Mouse (Mus musculus) thymus, postnatal 36 days (tissue): Measurements from ENCODE around the gene Clba1.

Source experiments
- DNase-seq, 2 experiments: peaks; one replicate each; pipeline ENCODE4 v3.0.0; 2022; ENCODE audit warnings: mixed read lengths in 2 of 2

The Clba1 gene

DNA sequence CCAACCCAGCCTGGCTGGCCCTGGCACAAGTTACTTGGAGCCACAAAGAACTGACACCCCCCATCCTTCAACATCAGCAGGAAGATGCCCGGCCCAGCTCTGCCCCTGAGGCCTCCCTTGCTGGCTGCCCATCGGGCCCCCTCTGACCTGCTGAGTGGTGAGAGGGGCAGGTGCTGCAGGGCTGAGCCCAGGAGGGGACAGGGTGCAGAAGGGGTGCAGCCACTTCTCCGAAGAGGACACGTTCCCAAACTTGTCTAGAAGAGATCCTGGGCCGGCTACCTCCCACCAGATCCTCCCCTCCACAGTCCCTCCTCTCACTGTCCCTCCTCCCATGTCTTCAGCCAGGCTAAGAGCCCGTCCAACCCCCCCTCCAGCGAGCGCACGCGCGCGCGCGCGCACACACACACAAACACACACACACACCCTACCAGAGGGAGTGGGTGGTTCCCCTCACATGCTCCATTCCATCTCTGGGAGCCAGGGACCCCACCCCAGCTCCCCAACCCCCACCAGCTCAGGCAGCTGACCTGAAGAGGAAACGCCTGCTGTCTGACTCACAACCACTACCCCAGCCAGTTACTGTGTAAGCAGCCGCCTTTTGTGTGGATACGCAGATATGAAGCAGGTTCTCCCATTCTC is 13.2 kb upstream of the Clba1 start:
- no peak for DNase-seq

DNA sequence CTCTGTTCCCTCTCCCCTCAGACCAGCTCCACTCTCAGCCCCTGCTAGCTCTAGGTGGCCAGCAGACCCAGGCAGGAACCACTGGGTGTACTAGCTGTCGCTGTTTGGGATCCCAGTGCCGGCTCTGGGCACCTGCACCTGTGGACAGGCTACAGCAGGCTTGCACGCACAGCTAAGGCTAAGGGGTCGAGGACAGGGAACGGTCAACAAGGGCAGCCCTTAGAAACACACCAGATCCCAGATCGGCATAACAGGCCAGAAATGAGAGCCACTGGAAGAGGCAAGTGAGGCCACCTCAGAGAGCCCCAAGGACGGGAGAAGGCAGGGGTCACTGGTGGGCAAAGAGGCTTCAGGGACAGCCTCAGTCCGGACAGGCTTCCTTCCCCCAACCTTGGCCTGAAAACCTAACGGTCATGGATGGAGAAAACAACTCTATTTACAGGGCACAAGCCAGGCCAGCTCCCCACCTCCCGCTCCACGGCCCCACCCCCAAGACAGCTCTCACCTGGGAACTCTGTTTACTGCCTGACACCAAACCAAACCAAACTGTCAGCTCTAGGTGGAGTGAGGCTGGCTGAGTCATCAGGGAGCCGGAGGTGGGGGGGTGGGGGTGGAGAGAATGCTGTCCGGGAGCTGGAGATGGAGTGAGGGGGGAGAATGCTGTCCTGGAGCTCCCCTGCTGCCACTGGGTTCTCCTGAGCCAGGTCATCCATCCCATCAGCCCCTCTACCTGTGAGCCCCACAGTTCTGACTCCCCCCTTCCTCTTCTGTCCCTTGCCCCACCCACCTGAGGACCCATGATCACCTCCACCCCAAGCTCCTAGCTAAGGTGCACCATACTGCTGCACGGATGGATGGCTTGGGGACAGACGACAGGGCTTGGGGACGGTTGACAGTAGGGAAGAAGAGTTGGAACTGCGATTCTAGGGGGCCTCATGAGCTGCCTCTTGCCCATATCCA is 11.9 kb upstream of the Clba1 start:
- DNase-seq: no peak

DNA sequence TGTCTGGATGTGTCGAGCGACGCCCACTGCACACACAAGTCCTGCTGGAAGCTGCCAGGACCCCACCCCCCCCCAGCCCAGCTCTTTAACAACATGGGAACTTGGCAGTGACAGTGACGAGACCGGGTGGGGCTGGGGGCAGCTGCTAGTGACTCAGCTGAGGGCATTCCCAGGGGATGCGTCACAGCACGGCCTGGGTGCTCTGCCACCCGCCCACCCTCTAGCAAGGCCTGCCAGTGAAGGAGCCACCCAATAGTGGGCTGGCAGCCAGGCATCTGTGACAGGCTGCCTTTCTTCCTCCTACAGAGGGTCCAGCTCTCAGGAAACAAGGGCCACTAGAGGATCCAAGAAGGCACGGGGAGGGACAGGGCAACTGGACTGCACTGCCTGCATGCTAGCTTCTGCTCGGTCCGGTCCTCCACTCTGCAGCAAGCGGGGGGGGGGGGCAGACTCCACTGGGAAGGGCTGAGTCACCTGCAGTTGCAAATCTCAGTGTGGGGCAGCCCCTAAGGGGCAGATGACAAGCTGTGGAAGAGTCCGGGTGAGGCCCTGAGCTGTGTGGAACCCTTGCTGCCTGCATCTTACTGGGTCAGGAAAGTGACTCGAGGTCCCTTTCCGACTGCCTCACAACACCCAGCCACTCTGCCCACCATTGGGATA is 10.9 kb upstream of the Clba1 start:
- no peak for DNase-seq

DNA sequence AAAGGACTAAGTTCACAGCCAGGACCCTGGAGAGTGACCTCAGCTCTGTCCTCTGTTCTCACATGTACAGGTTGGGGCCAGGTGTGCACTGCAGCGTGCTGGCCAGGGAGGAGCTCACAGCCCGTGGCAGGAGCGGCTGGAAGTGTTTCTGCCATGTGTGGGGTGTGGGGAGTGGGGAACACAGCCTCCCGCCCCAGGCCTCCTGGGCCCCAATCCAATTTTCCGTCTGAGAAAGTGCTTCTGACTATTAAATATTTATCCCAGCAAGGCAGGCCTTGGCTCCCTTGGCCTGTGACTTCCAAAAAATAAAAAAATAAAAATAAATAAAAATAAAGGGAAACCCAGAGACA is 10.4 kb upstream of the Clba1 start:
- no peak for DNase-seq

DNA sequence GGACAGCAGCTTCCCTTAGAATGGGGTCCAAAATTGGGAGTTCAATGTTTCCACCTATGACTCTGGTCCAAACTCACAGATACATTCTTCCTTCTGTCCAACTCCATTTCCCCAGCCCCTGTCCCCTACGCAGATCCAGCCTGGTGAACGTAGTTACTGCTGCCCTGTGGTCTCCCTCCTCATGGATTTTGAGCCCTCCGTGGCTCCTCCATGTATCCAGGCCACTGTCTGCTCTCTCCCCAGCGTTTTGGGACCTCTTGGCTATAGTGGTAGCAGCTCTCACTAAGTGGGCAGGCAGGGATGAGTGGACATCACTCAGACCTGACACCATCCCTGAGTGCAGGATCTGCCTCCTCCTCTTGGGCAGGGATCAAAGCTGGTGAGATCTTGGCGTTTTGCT is 10.0 kb upstream of the Clba1 start:
- no peak for DNase-seq

DNA sequence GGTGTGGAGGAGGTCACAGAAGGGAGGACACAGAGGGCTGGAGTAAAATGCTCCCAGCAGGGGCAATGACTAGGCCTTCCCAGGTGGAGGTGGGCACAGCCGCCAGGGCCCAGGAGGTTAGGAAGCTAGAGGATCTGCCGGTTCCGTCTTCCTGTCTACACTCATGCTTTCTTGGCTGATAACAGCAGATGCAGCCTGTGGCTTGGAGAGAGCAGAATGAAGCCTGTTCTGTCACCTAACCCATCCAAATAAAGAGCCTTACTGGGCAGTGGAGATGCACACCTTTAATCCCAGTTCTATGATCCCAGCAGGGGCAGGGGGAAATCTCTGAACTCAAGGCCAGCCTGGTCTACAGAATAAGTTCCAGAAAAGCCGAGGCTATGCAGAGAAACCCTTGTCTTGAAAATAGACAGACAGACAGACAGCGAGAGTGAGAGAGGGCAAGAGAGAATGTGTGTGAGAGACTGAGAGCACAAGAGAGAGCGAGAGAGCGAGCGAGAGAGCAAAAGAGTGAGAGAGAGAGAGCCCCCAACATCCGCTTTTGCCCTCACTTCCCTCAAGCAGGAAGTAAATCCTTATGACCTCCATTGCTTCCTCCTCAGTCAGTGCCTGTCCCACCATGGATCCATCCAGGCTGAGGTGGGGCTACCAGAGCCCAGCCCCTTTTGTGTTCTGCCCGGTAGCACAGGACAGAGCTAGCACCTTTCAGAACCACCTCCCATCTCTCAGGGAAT is 9.3 kb upstream of the Clba1 start:
- DNase-seq: no peak

DNA sequence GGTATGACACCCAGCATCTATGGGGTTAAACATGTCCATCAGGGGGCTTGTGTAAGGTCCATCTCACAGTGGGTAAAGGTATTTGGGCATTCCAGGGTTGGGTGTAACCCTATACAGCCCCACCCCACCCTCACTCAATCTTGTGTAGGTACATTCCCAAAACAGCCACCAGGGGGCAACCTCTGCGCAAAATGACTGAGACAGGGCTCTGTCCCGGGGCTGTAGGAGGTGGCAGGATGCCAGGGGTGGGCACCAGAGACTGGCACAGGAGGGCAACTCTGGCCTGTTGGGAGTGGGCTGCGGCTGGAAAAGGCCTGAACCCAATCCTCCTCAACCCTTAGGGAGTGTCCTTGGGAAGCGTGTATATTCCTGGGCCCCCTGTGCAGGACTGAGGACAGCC is 8.3 kb upstream of the Clba1 start:
- peak; percentile 82 to 85 for DNase-seq

DNA sequence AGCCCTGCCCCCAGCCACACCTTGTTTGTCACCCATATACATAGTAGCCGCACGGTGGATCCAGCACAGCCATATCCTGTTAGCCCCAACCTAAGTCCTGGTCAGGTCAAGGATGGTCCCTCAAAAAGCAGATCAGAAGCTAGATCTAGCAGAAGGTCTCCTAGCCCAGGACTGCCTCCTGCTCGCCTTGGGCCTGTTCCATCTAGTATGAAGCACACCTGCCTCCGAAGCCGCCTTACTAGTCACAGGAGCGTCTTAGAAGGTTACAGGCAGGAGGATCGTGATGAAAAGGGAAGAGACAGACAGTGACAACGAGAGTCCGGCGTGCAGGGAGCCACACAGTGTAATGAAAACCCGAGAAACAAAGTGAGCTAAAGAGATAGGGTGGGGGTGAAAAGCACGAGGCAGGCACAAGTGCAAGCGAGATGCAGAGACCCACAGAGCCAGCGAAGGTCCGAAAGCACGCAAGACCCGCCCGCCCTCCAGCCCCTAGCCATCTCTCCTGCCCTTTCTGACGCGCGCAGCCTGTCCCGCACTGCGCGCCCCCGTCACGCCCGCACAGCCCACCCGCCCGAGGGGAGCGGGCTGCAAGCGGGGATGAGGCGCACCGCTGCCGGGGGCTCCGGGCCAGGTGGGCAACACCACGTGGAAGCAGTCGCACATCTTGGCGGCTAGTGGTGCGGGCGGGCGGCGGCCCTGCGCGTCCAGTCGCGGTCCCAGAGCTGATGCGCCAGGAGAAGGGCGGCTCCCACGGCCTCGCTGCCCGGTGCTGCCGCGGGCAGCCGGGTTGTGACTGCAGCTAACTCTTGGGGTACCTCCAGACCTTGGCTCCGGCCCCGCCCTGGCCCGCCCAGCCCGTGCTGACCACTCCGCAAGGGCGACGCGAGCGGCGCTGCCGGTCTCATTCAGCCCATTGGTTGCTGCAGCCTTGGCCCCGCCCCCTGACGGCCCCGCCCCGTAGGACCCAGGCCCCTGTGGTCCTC is 6.6 kb upstream of the Clba1 start, which contains the start of gene Ahnak2:
Gene Ahnak2, minus strand, starts transcription at position 794 of the 983 bp plus-strand sequence.
- DNase-seq: peak in 1 of 2 experiments; percentile 14

DNA sequence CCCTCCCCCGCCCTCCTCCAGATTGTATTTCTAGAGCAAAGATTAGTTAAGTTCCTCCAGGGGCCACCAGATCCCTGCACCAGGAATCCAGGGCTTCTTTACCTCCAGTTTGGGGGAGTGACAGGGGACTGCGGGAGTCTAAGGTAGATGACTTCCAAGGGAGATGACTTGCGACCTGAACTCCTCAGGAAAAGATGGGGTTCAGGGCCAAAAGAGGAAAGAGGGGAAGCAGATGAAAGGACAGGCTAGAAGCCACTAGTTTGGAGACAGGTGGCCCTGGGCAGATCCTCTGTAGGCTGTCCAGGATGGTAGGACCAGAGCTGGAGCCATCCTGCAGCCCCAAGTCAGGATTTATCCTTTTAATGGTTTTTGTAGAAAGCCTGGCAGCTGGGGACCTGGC is 5.8 kb upstream of the Clba1 start:
- no peak for DNase-seq

DNA sequence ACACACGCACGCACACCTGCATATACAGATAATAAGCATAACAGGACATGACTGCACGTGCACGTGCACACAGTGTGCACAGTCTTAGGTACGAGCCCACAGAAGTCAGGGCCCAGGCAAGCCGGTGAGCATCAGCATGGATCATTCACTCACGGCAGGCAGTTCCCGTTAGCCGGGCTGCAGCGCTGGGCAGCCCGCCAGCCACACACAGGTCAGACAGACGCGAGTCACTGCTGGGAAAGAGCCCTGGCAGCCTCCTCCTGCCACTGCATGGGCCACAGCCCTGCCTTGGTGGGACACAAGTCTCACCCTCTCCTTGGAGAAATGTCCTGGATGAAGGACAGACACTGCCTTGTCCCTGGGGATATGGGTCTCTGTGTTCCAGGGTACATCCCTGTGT is 4.7 kb upstream of the Clba1 start:
- no peak for DNase-seq

DNA sequence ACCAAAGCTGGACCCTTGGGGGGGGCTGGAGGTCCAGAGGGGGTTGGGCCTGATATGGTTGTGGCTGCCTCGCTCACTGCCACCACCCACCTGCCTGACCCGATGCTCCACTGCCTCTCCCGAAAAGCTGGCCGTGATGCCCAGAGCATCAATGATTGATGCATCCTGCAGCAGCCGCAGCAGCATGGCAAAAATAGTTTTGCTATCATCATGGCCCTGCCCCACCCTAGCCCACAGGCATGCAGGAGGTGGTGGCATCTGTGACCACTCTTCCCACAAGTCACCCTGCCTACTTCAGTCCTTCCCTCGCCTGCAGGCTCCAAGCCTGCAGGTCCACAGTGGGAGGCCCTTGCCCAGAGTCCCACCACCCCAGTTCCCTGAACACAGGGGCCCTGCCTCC is 2.7 kb upstream of the Clba1 start:
- peak in 1 of 2 experiments; percentile 4 for DNase-seq

DNA sequence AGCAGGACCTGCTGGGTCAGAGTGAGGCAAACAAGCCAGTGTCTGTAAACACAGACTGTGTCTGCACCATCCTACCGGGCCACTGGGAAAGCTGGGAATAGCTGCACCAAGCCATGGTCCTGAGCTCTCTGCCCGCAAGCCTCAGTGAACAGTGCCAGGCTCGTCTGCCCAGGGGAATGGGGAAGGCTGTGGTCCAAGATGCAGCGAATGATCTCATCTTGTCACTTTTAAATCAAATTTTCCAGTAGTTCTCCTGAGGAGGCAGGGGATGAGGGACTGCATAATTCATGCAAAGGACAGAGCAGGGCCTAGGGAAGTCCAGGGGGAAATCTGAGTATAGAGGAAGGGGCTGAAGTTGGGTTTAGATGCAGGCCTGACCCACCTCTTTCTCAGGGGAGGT is 941 bp upstream of the Clba1 start:
- DNase-seq: no peak

DNA sequence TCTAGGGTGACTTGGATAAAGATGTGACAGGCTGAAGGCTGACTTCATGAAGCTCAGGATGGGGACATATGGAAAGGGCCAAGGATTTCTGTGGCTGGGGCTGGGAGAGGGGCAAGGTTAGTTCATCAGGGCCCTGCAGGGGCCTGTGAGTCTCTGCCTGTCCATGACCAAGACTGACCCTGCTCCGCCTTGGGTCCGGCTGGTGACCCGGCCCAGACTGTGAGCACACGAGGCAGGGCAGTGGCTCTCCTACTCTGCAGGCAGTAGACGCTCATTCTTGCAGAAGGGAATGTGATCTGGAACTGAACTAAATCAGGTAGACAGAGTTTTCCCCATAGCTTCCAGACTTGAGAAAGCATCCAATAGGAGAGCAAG is 538 bp upstream of the Clba1 start:
- no peak for DNase-seq

DNA sequence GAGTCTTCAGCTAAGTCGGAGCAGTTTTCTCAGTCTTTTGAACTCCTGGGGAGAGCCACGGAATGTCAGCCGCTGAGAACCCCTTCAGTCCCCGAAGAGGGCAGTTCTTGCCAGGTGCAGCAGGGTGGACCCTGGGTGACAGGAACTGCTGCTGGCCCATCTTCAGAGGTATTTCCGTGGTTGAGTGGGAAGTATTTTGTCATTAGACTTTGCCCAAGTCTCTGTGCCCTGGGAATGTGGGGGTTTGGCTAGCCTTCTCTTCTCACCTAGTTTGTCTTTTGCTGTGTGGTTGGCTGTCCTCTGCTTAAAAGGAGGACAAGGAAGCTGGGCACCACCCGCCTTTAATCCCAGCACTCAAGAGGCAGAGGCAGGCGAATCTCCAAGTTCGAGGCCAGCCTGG is 904 bp downstream of the Clba1 start:
- peak in 1 of 2 experiments; percentile 9 for DNase-seq

DNA sequence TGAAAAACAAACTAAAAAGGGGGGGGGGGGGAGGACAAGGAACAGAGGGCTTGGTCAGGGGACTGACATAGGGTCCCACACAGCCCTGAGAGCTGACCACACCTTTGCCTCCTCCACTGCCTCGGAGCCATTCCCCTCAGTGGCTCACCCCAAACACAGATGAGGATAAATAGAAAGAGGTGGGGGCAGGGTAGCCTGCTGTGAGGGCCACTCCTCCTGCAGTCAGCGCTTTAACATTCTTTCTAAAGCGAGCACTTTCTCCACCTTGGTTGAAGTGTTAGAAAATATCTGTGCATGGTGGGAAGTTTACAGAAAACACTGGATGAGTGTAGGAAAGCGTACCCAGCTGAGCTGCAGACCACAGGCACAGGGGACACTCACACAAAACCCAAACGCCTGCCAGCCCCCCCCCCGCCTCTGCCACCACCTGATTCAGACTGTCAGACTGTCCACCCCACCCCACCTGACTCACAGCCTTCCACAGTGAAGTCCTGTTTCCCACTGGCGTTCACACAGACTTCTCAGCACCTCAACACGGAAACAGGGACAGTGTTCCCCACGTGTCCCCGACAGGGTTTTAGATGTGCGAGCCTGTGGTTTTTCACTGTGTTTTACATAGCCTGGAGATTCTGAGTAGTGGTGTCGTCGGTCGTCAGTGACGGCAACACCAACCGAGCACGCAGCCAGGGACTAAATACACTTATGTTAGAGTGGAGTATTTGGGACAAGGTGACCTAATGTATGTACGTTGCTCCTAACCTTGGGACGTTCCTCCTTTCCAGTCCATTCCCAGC is 1.6 kb downstream of the Clba1 start:
- DNase-seq: no peak

DNA sequence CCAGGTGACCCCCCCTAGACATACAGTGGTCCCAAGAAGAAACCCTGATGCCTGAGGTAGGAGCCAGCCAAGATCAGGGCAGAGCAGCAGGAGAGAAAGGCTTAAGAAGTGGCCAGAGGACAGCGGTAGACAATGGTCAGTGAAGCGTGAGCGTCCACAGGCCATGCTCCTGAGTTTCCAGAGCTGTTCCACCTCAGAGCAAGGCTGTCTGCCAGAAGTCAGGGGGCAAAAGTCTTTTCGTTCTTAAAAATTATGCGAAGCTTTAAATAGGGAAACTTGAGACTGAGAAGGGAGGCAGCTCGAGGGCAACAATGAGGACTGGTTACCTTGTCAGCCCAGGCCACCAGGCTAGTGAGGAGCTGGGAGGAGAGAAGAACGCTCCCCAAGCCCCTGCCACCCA is 4.6 kb downstream of the Clba1 start:
- DNase-seq: peak in 1 of 2 experiments; percentile 2

DNA sequence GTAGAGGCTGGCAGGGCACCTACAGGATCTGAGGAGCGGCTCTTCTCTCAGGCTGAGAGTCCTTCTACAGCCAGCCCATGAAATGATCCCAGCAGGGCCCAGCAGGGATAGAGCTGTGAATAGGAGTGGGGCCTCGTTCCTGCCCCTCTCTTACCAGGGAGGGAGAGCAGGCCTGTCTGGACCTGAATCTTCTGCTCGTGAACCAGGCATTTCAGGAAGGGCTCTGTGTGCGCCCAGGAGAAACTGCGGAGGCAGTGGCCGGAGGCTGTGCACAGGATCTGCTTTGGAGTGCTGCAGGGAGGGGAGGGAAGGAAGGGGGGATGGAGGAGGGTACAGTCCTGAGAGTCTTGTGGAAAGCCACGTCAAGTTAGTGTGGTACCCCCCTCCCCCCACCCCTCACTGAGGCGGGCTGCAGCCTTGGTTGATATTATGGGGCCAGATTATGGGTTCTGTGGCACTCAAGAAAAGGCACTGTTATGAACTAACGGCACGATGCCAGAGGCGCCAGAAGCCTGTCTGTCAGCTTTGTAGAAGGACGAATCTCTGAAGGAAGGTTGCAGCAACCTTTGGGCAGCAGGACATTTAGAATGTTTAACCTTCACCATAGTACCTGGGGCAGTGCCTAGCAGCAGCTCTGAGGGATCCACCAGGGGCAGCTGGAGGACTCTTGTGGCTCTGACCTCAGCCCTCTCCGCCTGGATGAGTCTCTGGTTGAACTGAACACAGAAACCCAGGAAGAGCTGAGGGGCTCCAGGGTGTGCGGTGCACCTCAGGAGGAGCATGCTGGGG is 6.1 kb downstream of the Clba1 start:
- DNase-seq: peak in 1 of 2 experiments; percentile 7

DNA sequence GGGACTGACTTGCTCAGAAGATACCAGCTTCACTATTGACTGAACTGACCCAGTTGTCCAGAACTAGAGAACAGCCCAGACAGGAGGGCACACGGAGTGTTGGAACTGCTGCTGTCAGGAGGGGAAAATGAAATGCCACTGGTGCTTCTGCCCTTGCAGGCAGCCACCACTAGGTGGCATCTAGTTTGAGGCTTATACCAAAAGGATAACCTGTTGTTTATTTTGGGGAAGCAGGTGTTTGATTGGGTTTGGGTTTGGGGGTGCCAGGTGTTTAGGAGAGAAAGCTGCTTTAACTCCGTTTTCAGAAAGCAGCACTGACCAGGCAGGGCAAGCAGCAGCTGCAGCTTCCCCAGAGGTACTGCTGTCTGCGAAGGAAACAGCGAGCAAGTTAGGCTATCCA is 7.6 kb downstream of the Clba1 start:
- DNase-seq: peak; percentile 81 to 82

DNA sequence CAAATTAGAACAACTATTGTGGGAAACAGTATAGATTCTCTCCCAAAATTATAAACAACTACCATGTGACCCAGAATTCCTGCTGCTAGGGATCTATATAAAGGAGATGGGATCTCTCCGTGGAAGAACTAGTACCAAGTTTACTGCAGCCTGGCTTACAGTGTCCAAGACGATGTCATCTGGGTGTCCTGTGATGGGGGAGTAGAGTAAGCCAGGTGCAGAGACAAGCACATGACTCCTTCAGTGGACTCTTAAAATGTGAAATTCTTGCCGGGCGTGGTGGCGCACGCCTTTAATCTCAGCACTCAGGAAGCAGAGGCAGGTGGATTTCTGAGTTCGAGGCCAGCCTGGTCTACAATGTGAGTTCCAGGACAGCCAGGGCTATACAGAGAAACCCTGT is 8.1 kb downstream of the Clba1 start:
- DNase-seq: peak in 1 of 2 experiments; percentile 10

DNA sequence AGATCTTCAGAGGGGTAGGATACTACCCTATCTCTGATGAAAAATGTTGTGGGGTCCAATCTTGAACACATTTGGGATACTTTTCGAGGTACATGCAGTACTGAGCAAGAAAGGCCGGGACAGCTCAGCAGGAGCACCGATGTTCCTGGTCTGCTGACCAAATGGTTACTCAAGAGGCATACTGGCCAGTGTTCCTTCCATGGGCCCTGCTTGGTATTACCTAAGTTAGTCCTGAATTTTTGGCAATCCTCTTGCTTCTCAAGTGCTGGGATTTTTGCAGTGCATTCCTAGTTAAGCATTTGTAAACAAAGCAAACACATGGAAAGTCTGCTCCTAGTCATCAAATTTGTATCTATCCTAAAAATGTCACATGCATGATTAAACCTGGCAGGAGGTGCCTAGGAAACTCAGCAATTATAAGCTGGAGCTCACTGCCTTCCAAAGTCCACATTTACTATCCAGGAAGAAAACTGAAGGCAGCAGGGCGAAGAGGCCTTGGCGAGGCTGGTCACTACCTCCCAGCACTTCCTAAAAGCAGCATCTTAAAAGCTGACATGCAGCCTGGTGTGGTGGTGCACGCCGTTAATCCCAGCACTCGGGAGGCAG is 10.4 kb downstream of the Clba1 start:
- no peak for DNase-seq
